Mouse (Mus musculus): ENCODE measurements around the gene Arfgef3. TPM values are rescaled to one million over a fixed set of nuclear protein-coding genes. Genes with fewer than 3 reads are reported as not detected.
"Not testable (repeated sequence)": the region's sequence is repeated elsewhere in the genome, so short reads cannot be mapped to it uniquely, and the experiment has no call there.

Arfgef3 gene
- polyA plus RNA-seq, 1 experiment from 2014 or later, result 1.2 TPM

GRCm38 (mm10) chr10:18589455-18589854 is 154.3 kb downstream of the Arfgef3 start:
- Histone ChIP-seq H3K27me3 (ENCODE audit: insufficient read depth, low read length) (no peaks in the 10 kb centered on the region), H3K36me3 (ENCODE audit: insufficient read depth) (no peaks in the 10 kb centered on the region), H3K27ac (ENCODE audit: low read depth) (no peak overlapping the region), H3K9me3 (ENCODE audit: low read depth, low read length) (no peaks in the 10 kb centered on the region), H3K9ac (no peak overlapping the region), H3K4me3 (ENCODE audit: low read depth, low read length) (no peak overlapping the region), H3K4me2 (no peak overlapping the region), H3K4me1 (ENCODE audit: insufficient read depth) (no peaks in the 10 kb centered on the region)
- no peak for ATAC-seq (ENCODE audit: insufficient read depth)
- WGBS, result 75% methylated on average over 5 of the region's 5 CpGs
- TF ChIP-seq CTCF (IDR thresholded peaks at IDR 0.05; ENCODE audit: low read depth), result no peak
- DNase-seq, result no peak

- no peak for TF ChIP-seq CTCF (IDR thresholded peaks at IDR 0.05; ENCODE audit: low read depth)
- DNase-seq (no peak), ATAC-seq (ENCODE audit: insufficient read depth) (no peak)
- Histone ChIP-seq H3K36me3 (ENCODE audit: insufficient read depth) (no peaks in the 10 kb centered on the region), H3K4me3 (ENCODE audit: low read depth, low read length) (no peak overlapping the region), H3K27me3 (ENCODE audit: insufficient read depth, low read length) (no peaks in the 10 kb centered on the region), H3K4me2 (no peak overlapping the region), H3K4me1 (ENCODE audit: insufficient read depth) (no peaks in the 10 kb centered on the region), H3K9me3 (ENCODE audit: low read depth, low read length) (no peaks in the 10 kb centered on the region), H3K27ac (ENCODE audit: low read depth) (no peak overlapping the region), H3K9ac (no peak overlapping the region)
- WGBS, result 27% methylated on average over 7 of the region's 7 CpGs
Observed at GRCm38 (mm10) chr10:18584188-18584587, 159.6 kb downstream of the Arfgef3 start.

GRCm38 (mm10) chr10:18572581-18572980 is 171.2 kb downstream of the Arfgef3 start:
- Histone ChIP-seq H3K9me3 (ENCODE audit: low read depth, low read length) (no peaks in the 10 kb centered on the region), H3K27ac (ENCODE audit: low read depth) (no peak overlapping the region), H3K4me2 (no peak overlapping the region), H3K4me3 (ENCODE audit: low read depth, low read length) (no peak overlapping the region), H3K27me3 (ENCODE audit: insufficient read depth, low read length) (no peaks in the 10 kb centered on the region), H3K36me3 (ENCODE audit: insufficient read depth) (no peaks in the 10 kb centered on the region), H3K9ac (no peak overlapping the region), H3K4me1 (ENCODE audit: insufficient read depth) (no peaks in the 10 kb centered on the region)
- peak; percentile 56 for TF ChIP-seq CTCF (IDR thresholded peaks at IDR 0.05; ENCODE audit: low read depth)
- peak; percentile 28 for DNase-seq
- ATAC-seq (ENCODE audit: insufficient read depth), result no peak
- WGBS, result 54% methylated on average over 2 of the region's 2 CpGs

- peak; percentile 70 for DNase-seq
- H3K9ac ChIP-seq, result no peak overlapping the region
- H3K27me3 ChIP-seq (ENCODE audit: insufficient read depth, low read length), result no peaks in the 10 kb centered on the region
- ATAC-seq (ENCODE audit: insufficient read depth), result no peak
- H3K4me1 ChIP-seq (ENCODE audit: insufficient read depth), result no peaks in the 10 kb centered on the region
- no peaks in the 10 kb centered on the region for H3K36me3 ChIP-seq (ENCODE audit: insufficient read depth)
- peak; percentile 75 for TF ChIP-seq CTCF (IDR thresholded peaks at IDR 0.05; ENCODE audit: low read depth)
- 5% methylated on average over 4 of the region's 4 CpGs for WGBS
- no peaks in the 10 kb centered on the region for H3K9me3 ChIP-seq (ENCODE audit: low read depth, low read length)
- no peak overlapping the region for H3K4me3 ChIP-seq (ENCODE audit: low read depth, low read length)
- H3K27ac ChIP-seq (ENCODE audit: low read depth), result no peak overlapping the region
- H3K4me2 ChIP-seq, result no peak overlapping the region
Observed at GRCm38 (mm10) chr10:18562940-18563339, 180.8 kb downstream of the Arfgef3 start.

- Histone ChIP-seq H3K4me2 (no peak overlapping the region), H3K9me3 (ENCODE audit: low read depth, low read length) (no peaks in the 10 kb centered on the region), H3K27ac (ENCODE audit: low read depth) (no peak overlapping the region), H3K27me3 (ENCODE audit: insufficient read depth, low read length) (no peaks in the 10 kb centered on the region), H3K9ac (no peak overlapping the region), H3K4me1 (ENCODE audit: insufficient read depth) (no peaks in the 10 kb centered on the region), H3K36me3 (ENCODE audit: insufficient read depth) (no peaks in the 10 kb centered on the region), H3K4me3 (ENCODE audit: low read depth, low read length) (no peak overlapping the region)
- no peak for ATAC-seq (ENCODE audit: insufficient read depth)
- WGBS, result 44% methylated on average over 5 of the region's 5 CpGs
- DNase-seq, result no peak
- TF ChIP-seq CTCF (IDR thresholded peaks at IDR 0.05; ENCODE audit: low read depth), result no peak
Observed at GRCm38 (mm10) chr10:18561445-18561844, 182.3 kb downstream of the Arfgef3 start.

- not testable (repeated sequence) for H3K4me1 ChIP-seq (ENCODE audit: insufficient read depth)
Observed at GRCm38 (mm10) chr10:18559076-18559475, 184.7 kb downstream of the Arfgef3 start.

GRCm38 (mm10) chr10:18549321-18550216 is 194.2 kb downstream of the Arfgef3 start:
- Histone ChIP-seq H3K4me3 (ENCODE audit: low read depth, low read length) (peak overlapping the region; percentile 37), H3K27me3 (ENCODE audit: insufficient read depth, low read length) (no peaks in the 10 kb centered on the region), H3K4me1 (ENCODE audit: insufficient read depth) (no peaks in the 10 kb centered on the region), H3K9ac (peak overlapping the region; percentile 27; the same call in 1 of the 2 replicates), H3K9me3 (ENCODE audit: low read depth, low read length) (no peaks in the 10 kb centered on the region), H3K4me2 (peak overlapping the region; percentile 76), H3K27ac (ENCODE audit: low read depth) (no peak overlapping the region), H3K36me3 (ENCODE audit: insufficient read depth) (no peaks in the 10 kb centered on the region)
- ATAC-seq (ENCODE audit: insufficient read depth), result peak; percentile 33; the same call in 1 of the 2 replicates
- WGBS, result 5% methylated on average over 35 of the region's 35 CpGs
- no peak for TF ChIP-seq CTCF (IDR thresholded peaks at IDR 0.05; ENCODE audit: low read depth)
- peak; percentile 53 for DNase-seq

More at GRCm38 (mm10) chr10:18559076-18559475, 184.7 kb downstream of the Arfgef3 start:
- not testable (repeated sequence) for ATAC-seq (ENCODE audit: insufficient read depth); H3K9ac ChIP-seq; H3K9me3 ChIP-seq (ENCODE audit: low read depth, low read length); H3K36me3 ChIP-seq (ENCODE audit: insufficient read depth); H3K27me3 ChIP-seq (ENCODE audit: insufficient read depth, low read length); H3K27ac ChIP-seq (ENCODE audit: low read depth); DNase-seq; H3K4me2 ChIP-seq; H3K4me3 ChIP-seq (ENCODE audit: low read depth, low read length)
- WGBS, result 77% methylated on average over 9 of the region's 9 CpGs

Data from lung, embryonic 14.5 days (tissue).